Mouse (Mus musculus) CD4-positive helper T cell, adult 2 months (primary cell): ENCODE measurements around the gene Adcy3.
"Not testable (repeated sequence)": the region's sequence is repeated elsewhere in the genome, so short reads cannot be mapped to it uniquely, and the experiment has no call there.

Experiments used
- DNase-seq: peaks from one replicate; pipeline ENCODE4 v3.0.0-alpha.2; 2012; ENCODE audit warnings: low read depth, missing footprints, low spot score

The Adcy3 gene

GRCm38 (mm10) chr12:4240281-4240680 lies 107.4 kb downstream of the Adcy3 start:
- not testable (repeated sequence) for DNase-seq

GRCm38 (mm10) chr12:4243805-4244204 lies 110.9 kb downstream of the Adcy3 start:
- DNase-seq: no peak

- DNase-seq: no peak
Observed at GRCm38 (mm10) chr12:4245742-4246141, 112.8 kb downstream of the Adcy3 start.

GRCm38 (mm10) chr12:4249786-4250185 lies 116.9 kb downstream of the Adcy3 start:
- DNase-seq: no peak

- DNase-seq: no peak
Observed at GRCm38 (mm10) chr12:4252742-4253655, 120.1 kb downstream of the Adcy3 start.
